8 mouse cellular contexts compared by ENCODE assay signal in the genomic region with DNA sequence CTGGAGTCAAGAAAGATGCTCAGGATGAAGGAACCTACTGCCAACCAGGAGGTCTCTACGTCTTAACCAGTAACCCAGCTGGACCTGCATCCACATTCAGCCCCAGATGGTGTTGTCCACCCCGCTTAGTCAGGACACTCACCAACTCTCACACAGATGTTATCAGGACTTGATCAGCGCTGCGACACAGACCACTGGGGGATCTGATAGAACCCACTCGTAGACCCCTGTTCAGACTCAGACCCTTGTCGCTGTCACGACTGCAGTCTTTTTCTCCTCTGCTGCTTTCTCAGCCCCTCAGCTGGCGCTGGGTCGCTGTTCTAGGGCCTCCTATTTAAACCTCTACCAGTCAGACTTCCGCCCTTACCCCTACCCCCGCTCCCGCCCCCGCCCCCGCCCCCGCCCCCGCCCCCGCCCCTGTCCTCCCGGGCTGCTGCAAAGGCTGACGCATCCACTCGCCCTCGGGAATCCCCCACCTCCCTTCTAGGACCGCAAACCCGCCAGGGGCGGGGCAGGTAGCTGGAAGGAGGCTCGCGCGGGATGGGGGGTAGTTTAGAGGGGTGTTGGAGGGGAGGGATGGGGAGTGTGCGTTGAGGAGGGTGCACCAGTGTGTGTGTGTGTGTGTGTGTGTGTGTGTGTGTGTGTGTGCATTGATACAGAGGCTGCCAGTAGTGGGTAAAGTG. TPM values are rescaled to one million over a fixed set of nuclear protein-coding genes. Genes with fewer than 3 reads are reported as not detected.
DNase-seq lines count a peak whose midpoint lies in the region; ATAC-seq and TF ChIP-seq lines count a peak whose summit lies in the region.

Rrad (minus strand) TSS at position 347 of the 683 bp plus-strand sequence.

- intact Hi-C loops in gastrocnemius, adult 2 months (cut with DNase I), result no loop called here

- H3K4me3 ChIP-seq in gastrocnemius, adult 2 months, result peak within 1 kb of the TSS; percentile 71
- H3K4me3 ChIP-seq in heart, embryonic 12.5 days, result peak within 1 kb of the TSS; percentile 67
- peak within 1 kb of the TSS; percentile 37 for H3K4me3 ChIP-seq in kidney, postnatal 0 days (replicated peaks; ENCODE audit: low read depth, low read length)

- peak within 1 kb of the TSS; percentile 95 for H3K9ac ChIP-seq in heart, embryonic 12.5 days
- H3K9ac ChIP-seq in kidney, postnatal 0 days (ENCODE audit: low read depth, low read length), result peak within 1 kb of the TSS; percentile 59

- DNase-seq in gastrocnemius, adult 2 months, result peak; percentile 65
- DNase-seq in gastrocnemius, adult 18-20 months (ENCODE audit: low spot score), result no peak
- DNase-seq in embryo, embryonic 10.5 days (ENCODE audit: low spot score), result peak; percentile 40
- peak; percentile 56 for DNase-seq in kidney, postnatal 0 days (ENCODE audit: low spot score)
- DNase-seq in spleen, postnatal 10 days (ENCODE audit: low spot score in 2 of 2), result peak; percentile 26 to 66
- no peak for DNase-seq in layer of hippocampus, adult 18-20 months (ENCODE audit: low spot score in 2 of 2)

- H3K27me3 ChIP-seq in heart, embryonic 12.5 days (replicated peaks), result no peaks in the 10 kb centered on the region
- no peaks in the 10 kb centered on the region for H3K27me3 ChIP-seq in kidney, postnatal 0 days (ENCODE audit: insufficient read depth, low read length)

- TF ChIP-seq CTCF in gastrocnemius, adult 2 months (IDR thresholded peaks at IDR 0.05), result no peak
- no peak for TF ChIP-seq CTCF in kidney, postnatal 0 days (IDR thresholded peaks at IDR 0.05; ENCODE audit: low read depth)

- peak within 1 kb of the TSS; percentile 78 for H3K27ac ChIP-seq in gastrocnemius, adult 2 months
- peak within 1 kb of the TSS; percentile 95 for H3K27ac ChIP-seq in heart, embryonic 12.5 days (ENCODE audit: poor library complexity, severe bottlenecking)
- peak within 1 kb of the TSS; percentile 31 for H3K27ac ChIP-seq in kidney, postnatal 0 days

- H3K36me3 ChIP-seq in heart, embryonic 12.5 days, result peaks cover 38% of the 10 kb centered on the region
- 0 out of 2 replicates have a peak, but pooled peaks cover 9% of the 10 kb centered on the region for H3K36me3 ChIP-seq in kidney, postnatal 0 days (ENCODE audit: insufficient read depth, low read length)

- ATAC-seq in heart, embryonic 12.5 days (ENCODE audit: insufficient number of reproducible peaks, low FRiP score), result peak; percentile 76
- ATAC-seq in kidney, postnatal 0 days (replicated peaks; ENCODE audit: low FRiP score, low read depth), result peak; percentile 50
- ATAC-seq in megakaryocyte, adult 5-6 weeks (ENCODE audit: poor library complexity, severe bottlenecking), result peak; percentile 70

- H3K4me1 ChIP-seq in heart, embryonic 12.5 days (replicated peaks), result peaks cover 48% of the 10 kb centered on the region
- peaks cover 6% of the 10 kb centered on the region; the same call in 1 of the 2 replicates for H3K4me1 ChIP-seq in kidney, postnatal 0 days (replicated peaks; ENCODE audit: insufficient read depth, low read length)

- peak within 1 kb of the TSS; percentile 71 for H3K4me2 ChIP-seq in heart, embryonic 12.5 days
- peak within 1 kb of the TSS; percentile 67 for H3K4me2 ChIP-seq in kidney, postnatal 0 days (ENCODE audit: low read length)

- WGBS in heart, embryonic 12.5 days, result under 1% methylated on average over 27 of the region's 28 CpGs
- 2% methylated on average over 21 of the region's 28 CpGs for WGBS in kidney, postnatal 0 days

- no peaks in the 10 kb centered on the region for H3K9me3 ChIP-seq in heart, embryonic 12.5 days (replicated peaks)
- H3K9me3 ChIP-seq in kidney, postnatal 0 days (replicated peaks; ENCODE audit: low read length), result no peaks in the 10 kb centered on the region

RNA-seq across cellular contexts. Expression of gene Rrad, which starts in this region (rescaled TPM):
- 1 to 10 TPM; 2.8 to 3.1 TPM for total RNA-seq in gastrocnemius, adult 2 months (2021)
- total RNA-seq in gastrocnemius, adult 18-20 months (2021), result 10 to 100 TPM in 1 of 2 experiments, 1 to 10 TPM in 1; 1.7 to 21.4 TPM
- polyA plus RNA-seq in heart, embryonic 12.5 days (2016; fragmentation: Nextera tagmentation; extraction: Ambion mirVana), result 299 and 301 TPM in 2 replicates
- polyA plus RNA-seq in kidney, postnatal 0 days (2015; fragmentation: Nextera tagmentation; extraction: Ambion mirVana), result 13.5 and 15.7 TPM in 2 replicates
- total RNA-seq in megakaryocyte, adult 5-6 weeks (2015), result 0.52 and 2.0 TPM in 2 replicates
- total RNA-seq in megakaryocyte, adult 5-6 weeks (2017), result 0.73 and 1.5 TPM in 2 replicates
- total RNA-seq in layer of hippocampus, adult 18-20 months (2021), result 1 to 10 TPM in 1 of 2 experiments, under 1 TPM in 1; 0.89 to 2.0 TPM

Comparison
In these comparisons a context has a peak if more than half of its experiments do, and no peak if none do; other contexts are left out.
1. RNA of gene Rrad (polyA plus RNA-seq): 299 to 301 TPM in heart, embryonic 12.5 days; 13.5 to 15.7 TPM in kidney, postnatal 0 days; every median in the first group is over 10 times any median in the second.
2. DNase-seq: peak in gastrocnemius, adult 2 months (single experiment), embryo, embryonic 10.5 days (single experiment), kidney, postnatal 0 days (single experiment) and spleen, postnatal 10 days (2 of 2); none in gastrocnemius, adult 18-20 months (single experiment) and layer of hippocampus, adult 18-20 months (0 of 2).
3. H3K27ac ChIP-seq: peak in every context shown above with its lines; median percentile 95 in heart, embryonic 12.5 days; 78 in gastrocnemius, adult 2 months; 31 in kidney, postnatal 0 days.
4. Peak in every context shown above with its lines, with median percentiles within 50 percentile points of each other: H3K4me3 ChIP-seq and ATAC-seq.